Mouse (Mus musculus): ENCODE measurements around the gene Zfp428.

Zfp428 gene

GRCm38 (mm10) chr7:24555786-24556185 lies 49.0 kb downstream of the Zfp428 start:
- no peak for DNase-seq

- no peak for DNase-seq
Observed at GRCm38 (mm10) chr7:24561450-24561849, 54.6 kb downstream of the Zfp428 start.

- DNase-seq, result no peak
Observed at GRCm38 (mm10) chr7:24563191-24563836, 56.5 kb downstream of the Zfp428 start.

- no peak for DNase-seq
Observed at GRCm38 (mm10) chr7:24563837-24564206, 57.0 kb downstream of the Zfp428 start.

- DNase-seq, result peak; percentile 77 to 82
Observed at GRCm38 (mm10) chr7:24564607-24565265, 57.9 kb downstream of the Zfp428 start.

All from cerebellum, adult 18-20 months (tissue).